Mouse (Mus musculus) embryo, embryonic 11.5 days (tissue): ENCODE measurements around the gene Rpl14.

ENCODE experiments used
- DNase-seq: peaks from one replicate; pipeline ENCODE4 v3.0.0-alpha.2; 2012; ENCODE audit warnings: low read depth, low spot score

The Rpl14 gene

GRCm38 (mm10) chr9:120603956-120604355 lies 32.7 kb downstream of the Rpl14 start:
- DNase-seq = no peak

GRCm38 (mm10) chr9:120611055-120611454 lies 39.8 kb downstream of the Rpl14 start:
- DNase-seq = no peak

- no peak for DNase-seq
These were observed 42.8 kb downstream of the Rpl14 start for GRCm38 (mm10) chr9:120614059-120614458.

- no peak for DNase-seq
These were observed 46.9 kb downstream of the Rpl14 start for GRCm38 (mm10) chr9:120618101-120618500.

GRCm38 (mm10) chr9:120619347-120619708 lies 48.1 kb downstream of the Rpl14 start:
- no peak for DNase-seq

- peak; percentile 44 for DNase-seq
These were observed 48.6 kb downstream of the Rpl14 start for GRCm38 (mm10) chr9:120619709-120620408.

GRCm38 (mm10) chr9:120620409-120620745 lies 49.1 kb downstream of the Rpl14 start:
- no peak for DNase-seq
